In genomic region chr13:32444531-32444930, GRCm38 (mm10) we compare ENCODE assay signal across 14 mouse cellular contexts.
"Had no signal": no experiment of that assay in that cellular context is flagged by ENCODE, and none has a peak within 500 bp of the region (broad histone marks: within the 10 kb centered on the region; RNA-seq: fewer than 3 reads in every experiment).

No protein-coding gene starts in this region.

- DNase-seq: lung, adult 2 months; lung, postnatal 14 days; lung, postnatal 36 days; right cerebral cortex, postnatal 14 days; spleen, adult 18-20 months; thymus, adult 18-20 months; thymus, postnatal 14 days; thymus, postnatal 36 days had no signal

- H3K4me1 ChIP-seq: lung, embryonic 15.5 days; midbrain, embryonic 13.5 days; midbrain, embryonic 15.5 days; neural tube, embryonic 12.5 days had no signal

- H3K4me3 ChIP-seq: lung, embryonic 15.5 days; megakaryocyte, embryonic 14.5 days; midbrain, embryonic 13.5 days; midbrain, embryonic 15.5 days; neural tube, embryonic 12.5 days had no signal

- H3K27ac ChIP-seq: lung, embryonic 15.5 days; macrophage; midbrain, embryonic 13.5 days; midbrain, embryonic 15.5 days; neural tube, embryonic 12.5 days had no signal

- H3K9me3 ChIP-seq: lung, embryonic 15.5 days; megakaryocyte, embryonic 14.5 days; midbrain, embryonic 13.5 days; midbrain, embryonic 15.5 days; neural tube, embryonic 12.5 days had no signal

- H3K27me3 ChIP-seq: lung, embryonic 15.5 days; midbrain, embryonic 13.5 days; midbrain, embryonic 15.5 days; neural tube, embryonic 12.5 days had no signal

- H3K36me3 ChIP-seq: lung, embryonic 15.5 days; midbrain, embryonic 13.5 days; midbrain, embryonic 15.5 days; neural tube, embryonic 12.5 days had no signal
